Mouse (Mus musculus): ENCODE results near the gene 1700020D05Rik.

1700020D05Rik gene

DNA sequence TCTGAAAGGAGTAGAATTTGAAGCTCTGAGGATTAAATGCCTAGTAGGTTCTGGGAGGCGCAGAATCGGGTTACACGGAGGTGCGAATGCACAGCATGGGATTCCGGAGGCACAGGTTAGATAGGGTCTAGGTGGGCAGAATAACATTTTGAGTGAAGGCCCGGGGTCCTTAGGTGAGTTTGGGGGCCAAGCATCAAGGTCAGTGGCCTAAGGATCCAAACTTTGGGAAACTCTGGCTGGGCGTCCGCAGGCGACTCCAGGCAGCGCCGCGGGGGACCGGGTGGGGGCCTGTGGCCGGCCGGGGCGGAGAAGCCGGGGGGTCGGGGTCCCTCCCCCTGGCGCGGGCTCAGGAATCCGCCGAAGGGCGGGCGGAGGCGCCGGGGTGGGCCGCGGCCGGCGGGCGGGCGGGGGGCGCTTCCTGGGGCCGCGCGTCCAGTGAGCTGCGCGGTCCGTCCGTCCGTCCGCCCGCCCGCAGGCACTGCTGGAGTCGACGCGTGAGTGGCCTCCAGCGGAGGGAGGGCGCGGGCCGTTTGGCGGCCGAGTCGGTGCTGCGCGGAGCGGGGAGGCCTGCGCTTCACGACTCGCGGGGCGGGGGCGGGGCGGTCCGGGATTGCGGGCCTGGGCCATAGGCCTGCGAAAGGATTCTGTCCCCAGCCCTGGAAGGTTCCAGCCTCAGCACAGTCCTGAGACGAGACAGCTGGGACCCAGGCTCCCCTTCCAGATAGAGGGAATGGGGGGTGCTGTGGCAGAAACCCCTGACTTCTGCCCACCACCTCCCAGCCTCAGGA is 29.1 kb downstream of the 1700020D05Rik start:
- DNase-seq = peak; percentile 24 to 65

DNA sequence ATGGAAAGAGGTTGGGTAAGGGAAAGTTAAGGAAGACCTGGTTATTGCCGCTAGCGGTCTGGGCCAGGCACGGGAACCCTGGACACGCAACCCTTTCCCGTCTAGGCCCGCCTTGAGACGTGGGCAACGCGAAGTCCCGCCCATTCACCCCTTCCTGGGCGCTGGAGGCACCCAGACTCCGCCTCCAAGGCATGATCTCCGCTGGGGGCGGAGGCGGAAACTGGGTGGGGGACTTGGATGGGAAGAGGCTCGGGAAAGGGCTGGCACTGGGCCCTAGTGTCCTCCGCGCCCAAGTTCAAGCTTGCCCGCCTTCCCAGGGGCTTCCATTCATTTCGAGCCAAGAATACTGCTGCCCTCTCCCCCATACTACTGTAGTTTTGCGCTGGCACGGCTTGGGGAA is 29.9 kb downstream of the 1700020D05Rik start, which contains the start of gene Efemp2:
Efemp2 (plus strand) TSS at position 235 of the 400 bp plus-strand sequence.
- peak; percentile 85 to 86 for DNase-seq

DNA sequence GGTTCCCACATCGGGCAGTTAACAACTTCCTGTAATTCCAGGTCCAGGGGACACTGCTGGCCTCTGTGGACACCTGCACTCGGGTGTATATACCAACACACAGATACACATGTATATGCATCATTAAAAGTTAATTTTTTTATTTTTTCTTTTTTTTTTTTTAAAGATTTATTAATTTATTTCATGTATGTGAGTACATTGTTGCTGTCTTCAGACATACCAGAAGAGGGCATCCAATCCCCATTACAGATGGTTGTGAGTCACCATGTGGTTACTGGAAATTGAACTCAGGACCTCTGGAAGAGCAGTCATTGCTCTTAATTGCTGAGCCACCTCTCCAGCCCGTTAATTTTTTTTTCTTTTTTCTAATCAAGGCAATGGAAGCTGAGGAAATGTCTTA is 30.7 kb downstream of the 1700020D05Rik start:
- no peak for DNase-seq

- no peak for DNase-seq
These were observed 31.7 kb downstream of the 1700020D05Rik start for GRCm38 (mm10) chr19:5471846-5472245.

DNA sequence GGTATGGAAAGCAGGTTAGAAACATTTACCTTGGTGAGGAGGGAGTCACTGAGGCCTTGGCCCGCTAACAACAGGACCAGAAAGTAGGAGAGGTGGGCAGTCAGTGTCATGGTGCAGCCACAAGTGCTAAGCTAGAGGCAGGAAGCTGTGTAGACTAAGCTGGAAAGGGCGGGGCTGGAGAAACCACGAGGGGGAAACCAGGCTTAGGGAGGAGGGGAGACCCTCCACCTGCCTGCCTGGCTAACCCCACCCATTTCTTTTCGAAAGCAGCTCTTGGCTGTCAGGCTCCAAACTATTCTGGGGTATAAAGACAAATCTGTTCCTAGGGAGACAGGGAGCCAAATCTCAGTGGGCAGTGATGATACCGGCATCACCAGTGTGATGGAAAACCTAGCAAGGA is 35.2 kb downstream of the 1700020D05Rik start, which contains the start of gene Ctsw:
Ctsw (minus strand) TSS at position 134 of the 400 bp plus-strand sequence.
- no peak for DNase-seq

- DNase-seq = no peak
These were observed 36.6 kb downstream of the 1700020D05Rik start for GRCm38 (mm10) chr19:5466916-5467500.

DNA sequence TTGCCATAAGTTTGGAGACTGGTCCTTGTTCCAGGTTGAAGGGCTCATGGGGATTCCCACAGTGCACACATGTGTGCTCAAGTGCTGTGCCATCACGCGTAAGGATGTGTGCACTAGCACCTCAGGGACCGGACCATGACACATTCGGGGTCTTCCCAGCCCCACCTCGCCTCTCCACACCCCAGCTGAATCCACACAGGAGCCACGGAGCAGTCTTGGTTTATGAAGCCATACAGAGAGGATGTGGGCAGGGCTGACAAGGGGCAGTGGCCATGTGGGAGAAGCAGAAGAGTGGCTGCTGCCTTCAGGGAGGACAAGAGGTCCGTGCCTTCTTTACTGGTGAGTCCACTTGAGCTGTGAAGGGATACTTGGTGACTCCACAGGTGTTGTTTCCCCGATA is 38.5 kb downstream of the 1700020D05Rik start:
- DNase-seq = no peak

- peak; percentile 60 to 69 for DNase-seq
These were observed 39.6 kb downstream of the 1700020D05Rik start for GRCm38 (mm10) chr19:5463791-5464562.

GRCm38 (mm10) chr19:5463212-5463611 is 40.4 kb downstream of the 1700020D05Rik start:
- no peak for DNase-seq

GRCm38 (mm10) chr19:5461411-5461810 is 42.2 kb downstream of the 1700020D05Rik start:
- DNase-seq = no peak

DNA sequence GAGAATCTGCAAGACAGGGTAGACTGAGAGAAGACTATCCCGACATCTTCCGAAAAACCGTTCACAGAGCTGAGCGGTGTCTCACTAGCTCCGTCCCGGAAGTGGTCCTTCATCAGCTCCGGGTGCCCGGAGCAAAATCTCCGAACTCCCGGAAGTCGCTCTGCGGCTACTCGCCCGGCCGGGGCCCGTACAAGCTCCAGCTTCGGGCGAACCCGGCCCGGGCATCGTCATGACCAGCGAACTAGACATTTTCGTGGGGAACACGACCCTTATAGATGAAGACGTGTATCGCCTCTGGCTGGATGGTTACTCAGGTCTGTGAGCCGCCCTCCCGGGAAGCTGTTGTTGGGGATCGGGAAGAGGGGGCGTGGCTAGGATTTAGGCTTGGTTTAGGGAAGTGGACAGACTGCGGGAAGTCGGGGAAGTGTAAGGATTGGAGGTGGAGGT is 43.1 kb downstream of the 1700020D05Rik start, which contains the start of gene Fibp:
Fibp (plus strand) TSS at position 151 of the 447 bp plus-strand sequence.
- peak; percentile 87 to 92 for DNase-seq

DNA sequence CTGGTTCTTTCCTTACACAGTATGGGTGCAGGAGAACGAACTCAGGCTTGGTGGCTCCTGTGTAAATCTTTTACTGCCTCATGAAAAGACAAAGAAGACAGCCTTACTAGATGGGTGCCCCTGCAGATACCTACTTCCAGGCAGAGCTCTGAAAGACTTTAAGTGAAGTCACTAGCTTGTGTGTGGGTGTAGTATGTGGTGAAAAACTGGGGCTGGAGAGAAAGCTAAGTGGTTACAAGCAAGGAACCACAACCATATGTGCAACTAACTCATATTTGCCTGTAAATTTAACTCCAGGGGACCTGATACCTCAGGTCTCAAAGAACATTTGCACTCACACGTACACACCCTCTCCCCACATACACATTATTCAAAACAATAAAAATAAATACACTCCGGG is 43.7 kb downstream of the 1700020D05Rik start:
- no peak for DNase-seq

- peak; percentile 47 to 58 for DNase-seq
These were observed 44.6 kb downstream of the 1700020D05Rik start for GRCm38 (mm10) chr19:5459019-5459418.

- DNase-seq = no peak
These were observed 45.7 kb downstream of the 1700020D05Rik start, which contains the start of gene Ccdc85b for GRCm38 (mm10) chr19:5457746-5458442. Gene Ccdc85b (minus strand): TSS chr19:5457894.

GRCm38 (mm10) chr19:5456922-5457745 is 46.5 kb downstream of the 1700020D05Rik start:
- peak; percentile 97 to 99 for DNase-seq

- peak; percentile 49 to 57 for DNase-seq
These were observed 47.2 kb downstream of the 1700020D05Rik start for GRCm38 (mm10) chr19:5456241-5456921.

- peak in 1 of 2 experiments; percentile 31 for DNase-seq
These were observed 48.0 kb downstream of the 1700020D05Rik start for GRCm38 (mm10) chr19:5455568-5455967.

DNA sequence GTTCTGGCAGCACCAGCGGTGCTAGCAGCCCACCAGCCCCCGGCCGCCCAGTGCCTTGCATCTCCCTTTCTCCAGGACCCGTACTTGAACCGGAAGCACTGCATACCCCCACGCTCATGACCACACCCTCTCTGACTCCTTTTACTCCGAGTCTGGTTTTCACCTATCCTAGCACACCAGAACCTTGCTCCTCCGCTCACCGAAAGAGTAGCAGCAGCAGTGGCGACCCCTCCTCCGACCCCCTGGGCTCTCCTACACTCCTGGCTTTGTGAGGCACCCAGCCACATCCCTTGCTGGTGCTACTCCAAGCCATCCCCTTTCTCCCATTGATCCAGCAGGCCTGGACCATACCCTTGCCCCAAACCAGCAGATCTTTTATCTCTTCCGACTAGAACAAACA is 48.5 kb downstream of the 1700020D05Rik start:
- DNase-seq = no peak

All from kidney, postnatal 36 days (tissue).